Mouse (Mus musculus): Measurements from ENCODE around the gene Odf4. TPM values are rescaled to one million over a fixed set of nuclear protein-coding genes. Genes with fewer than 3 reads are reported as not detected.
"Not testable (repeated sequence)": the region's sequence is repeated elsewhere in the genome, so short reads cannot be mapped to it uniquely, and the experiment has no call there.

Odf4 gene
- not detected in 2 replicates for polyA plus RNA-seq (2014; fragmentation: Nextera tagmentation; extraction: Ambion mirVana)

DNA sequence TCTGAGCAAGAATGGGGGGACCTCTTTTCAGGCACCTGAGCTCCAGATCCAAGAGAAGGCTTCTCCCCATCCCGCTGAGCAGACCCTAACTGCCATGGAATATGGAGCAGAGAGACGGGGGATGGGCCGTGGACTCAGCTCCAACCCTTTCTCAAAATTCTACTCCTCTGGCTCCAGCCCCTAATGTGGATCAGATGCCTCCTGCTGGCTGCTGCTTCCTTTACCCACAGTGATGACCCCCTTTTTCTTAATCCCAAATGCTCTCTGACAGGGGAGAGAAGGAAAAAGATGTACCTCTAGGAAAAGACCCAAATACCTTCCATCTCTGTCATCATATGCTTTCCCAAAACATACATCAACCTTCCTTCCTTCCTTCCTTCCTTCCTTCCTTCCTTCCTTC, at the start of gene Odf4:
Gene Odf4, minus strand, starts transcription at position 101 of the 400 bp plus-strand sequence.
- Histone ChIP-seq H3K4me2 (no peak within 1 kb of the TSS), H3K36me3 (ENCODE audit: control insufficient read depth, insufficient read depth, low read length) (no peaks in the 10 kb centered on the region), H3K27ac (ENCODE audit: low read depth, low read length) (no peak within 1 kb of the TSS), H3K9ac (ENCODE audit: low read depth, low read length) (no peak within 1 kb of the TSS), H3K9me3 (ENCODE audit: control insufficient read depth, low read length) (no peaks in the 10 kb centered on the region), H3K27me3 (replicated peaks; ENCODE audit: control insufficient read depth, insufficient read depth, low read length) (no peaks in the 10 kb centered on the region), H3K4me3 (ENCODE audit: low read depth, low read length) (no peak within 1 kb of the TSS), H3K4me1 (replicated peaks; ENCODE audit: control insufficient read depth, insufficient read depth, low read length) (no peaks in the 10 kb centered on the region)
- DNase-seq (ENCODE audit: low spot score) (no peak), ATAC-seq (replicated peaks; ENCODE audit: low FRiP score) (no peak)
- 79% methylated on average over 3 of the region's 3 CpGs for WGBS

GRCm38 (mm10) chr11:68975601-68976000, 48.7 kb upstream of the Odf4 start:
- H3K4me1 ChIP-seq (replicated peaks; ENCODE audit: control insufficient read depth, insufficient read depth, low read length): peaks cover 15% of the 10 kb centered on the region
- no peak for ATAC-seq (replicated peaks; ENCODE audit: low FRiP score)
- no peak overlapping the region for H3K27ac ChIP-seq (ENCODE audit: low read depth, low read length)
- WGBS: 61% methylated on average over 1 of the region's 1 CpGs
- H3K4me3 ChIP-seq (ENCODE audit: low read depth, low read length): no peak overlapping the region
- no peaks in the 10 kb centered on the region for H3K9me3 ChIP-seq (ENCODE audit: control insufficient read depth, low read length)
- H3K9ac ChIP-seq (ENCODE audit: low read depth, low read length): no peak overlapping the region
- no peaks in the 10 kb centered on the region for H3K36me3 ChIP-seq (ENCODE audit: control insufficient read depth, insufficient read depth, low read length)
- no peak for DNase-seq (ENCODE audit: low spot score)
- no peak overlapping the region for H3K4me2 ChIP-seq
- H3K27me3 ChIP-seq (replicated peaks; ENCODE audit: control insufficient read depth, insufficient read depth, low read length): no peaks in the 10 kb centered on the region

DNA sequence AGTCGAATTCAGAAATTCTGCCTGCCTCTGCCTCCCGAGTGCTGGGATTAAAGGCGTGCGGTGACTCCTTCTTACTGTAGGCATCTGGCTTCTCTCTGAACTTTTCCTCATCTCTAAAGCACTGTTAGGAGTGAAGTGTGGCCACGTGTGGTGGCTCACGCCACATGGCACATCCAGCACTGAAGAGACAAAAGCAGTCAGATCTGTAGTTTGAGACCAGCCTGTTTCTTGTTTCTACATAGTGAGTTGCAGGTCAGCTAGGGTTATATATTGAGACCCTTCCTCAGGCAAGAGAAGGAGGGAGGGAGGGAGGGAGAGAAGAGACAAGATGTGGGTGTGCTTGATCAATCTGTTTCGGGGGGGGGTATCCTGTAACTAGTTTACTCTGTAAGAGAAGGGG, 48.2 kb upstream of the Odf4 start, which contains the start of gene Rangrf:
Gene Rangrf, minus strand, starts transcription at position 101 of the 400 bp plus-strand sequence.
- no peak for ATAC-seq (replicated peaks; ENCODE audit: low FRiP score)
- Histone ChIP-seq H3K4me1 (replicated peaks; ENCODE audit: control insufficient read depth, insufficient read depth, low read length) (peaks cover 15% of the 10 kb centered on the region), H3K36me3 (ENCODE audit: control insufficient read depth, insufficient read depth, low read length) (no peaks in the 10 kb centered on the region), H3K9me3 (ENCODE audit: control insufficient read depth, low read length) (no peaks in the 10 kb centered on the region), H3K4me2 (peak within 1 kb of the TSS; percentile 84), H3K27ac (ENCODE audit: low read depth, low read length) (no peak within 1 kb of the TSS), H3K27me3 (replicated peaks; ENCODE audit: control insufficient read depth, insufficient read depth, low read length) (no peaks in the 10 kb centered on the region), H3K4me3 (ENCODE audit: low read depth, low read length) (peak within 1 kb of the TSS; percentile 53), H3K9ac (ENCODE audit: low read depth, low read length) (peak within 1 kb of the TSS; percentile 48)
- no peak for DNase-seq (ENCODE audit: low spot score)
- 79% methylated on average over 7 of the region's 7 CpGs for WGBS

DNA sequence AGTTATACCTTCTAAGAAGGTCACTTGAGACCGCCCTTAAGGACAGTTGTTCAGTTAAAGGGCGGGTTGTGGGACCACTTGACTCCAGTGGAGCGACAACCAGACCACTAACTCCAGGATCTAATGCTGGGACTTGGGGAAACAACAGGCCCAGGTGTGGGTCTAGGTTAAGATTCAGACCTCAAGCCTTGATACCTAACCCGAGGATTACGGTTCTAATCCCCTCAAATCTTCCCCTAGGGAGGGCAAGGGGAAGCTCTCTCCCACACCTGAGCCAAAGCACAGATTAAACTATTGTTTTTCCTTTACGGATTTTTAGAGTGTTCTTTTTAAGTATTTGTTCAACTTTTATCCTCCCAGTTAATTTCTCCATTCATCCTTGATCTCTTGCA, 47.2 kb upstream of the Odf4 start:
- ATAC-seq (replicated peaks; ENCODE audit: low FRiP score): no peak
- H3K9me3 ChIP-seq (ENCODE audit: control insufficient read depth, low read length): no peaks in the 10 kb centered on the region
- peak overlapping the region; percentile 84 for H3K4me2 ChIP-seq

DNA sequence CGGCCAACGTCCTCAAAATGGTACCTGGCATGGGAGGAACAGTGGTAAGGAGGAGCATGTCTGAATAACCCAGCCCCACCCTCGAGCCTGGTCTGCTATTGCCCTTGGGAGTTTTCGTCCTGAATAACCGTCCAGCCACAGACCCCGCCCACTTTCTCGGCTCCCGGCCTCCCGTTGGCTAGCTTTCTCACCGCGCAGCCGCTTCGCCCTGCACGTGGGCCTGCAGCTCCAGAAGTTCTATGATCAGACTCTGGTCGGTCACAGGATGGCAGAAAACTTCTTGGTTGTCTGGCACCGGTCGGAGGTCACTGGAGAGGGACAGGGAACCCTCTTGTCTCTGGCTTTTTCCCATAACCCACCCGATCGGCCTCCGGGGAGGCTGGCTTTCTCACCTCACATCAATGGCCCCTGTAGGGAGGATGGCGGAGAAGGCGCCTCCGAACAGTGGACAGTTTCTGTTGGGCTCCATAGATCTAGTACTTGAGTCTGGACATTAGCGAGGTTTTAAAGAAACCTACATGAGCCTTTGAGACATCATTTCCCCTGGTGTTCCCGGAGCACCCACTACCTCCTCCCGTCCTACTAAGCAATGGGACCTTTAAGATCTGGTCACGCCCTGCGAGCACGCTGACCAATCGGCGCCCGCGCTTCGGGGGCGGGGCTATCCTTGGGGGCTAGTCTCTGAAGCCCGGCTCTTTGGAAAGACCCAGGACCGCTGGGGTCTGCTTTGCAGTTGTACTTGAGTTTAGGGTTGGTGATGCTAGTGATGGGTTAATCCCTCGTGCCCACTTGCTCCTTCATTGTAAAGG, 46.6 kb upstream of the Odf4 start:
- not testable (repeated sequence) for H3K27me3 ChIP-seq (replicated peaks; ENCODE audit: control insufficient read depth, insufficient read depth, low read length); H3K27ac ChIP-seq (ENCODE audit: low read depth, low read length); H3K36me3 ChIP-seq (ENCODE audit: control insufficient read depth, insufficient read depth, low read length); H3K9me3 ChIP-seq (ENCODE audit: control insufficient read depth, low read length)
- Histone ChIP-seq H3K9ac (ENCODE audit: low read depth, low read length) (peak overlapping the region; percentile 48), H3K4me3 (ENCODE audit: low read depth, low read length) (peak overlapping the region; percentile 53), H3K4me1 (replicated peaks; ENCODE audit: control insufficient read depth, insufficient read depth, low read length) (peaks cover 11% of the 10 kb centered on the region), H3K4me2 (peak overlapping the region; percentile 84)
- peak; percentile 87 for DNase-seq (ENCODE audit: low spot score)
- under 1% methylated on average over 37 of the region's 38 CpGs for WGBS
- ATAC-seq (replicated peaks; ENCODE audit: low FRiP score): peak; percentile 90

More for the DNA sequence above, 47.2 kb upstream of the Odf4 start:
- Histone ChIP-seq H3K27me3 (replicated peaks; ENCODE audit: control insufficient read depth, insufficient read depth, low read length) (no peaks in the 10 kb centered on the region), H3K27ac (ENCODE audit: low read depth, low read length) (no peak overlapping the region), H3K4me1 (replicated peaks; ENCODE audit: control insufficient read depth, insufficient read depth, low read length) (peaks cover 11% of the 10 kb centered on the region), H3K36me3 (ENCODE audit: control insufficient read depth, insufficient read depth, low read length) (no peaks in the 10 kb centered on the region), H3K9ac (ENCODE audit: low read depth, low read length) (peak overlapping the region; percentile 48), H3K4me3 (ENCODE audit: low read depth, low read length) (peak overlapping the region; percentile 53)
- 35% methylated on average over 6 of the region's 6 CpGs for WGBS
- DNase-seq (ENCODE audit: low spot score): no peak

- Histone ChIP-seq H3K36me3 (ENCODE audit: control insufficient read depth, insufficient read depth, low read length) (no peaks in the 10 kb centered on the region), H3K4me1 (replicated peaks; ENCODE audit: control insufficient read depth, insufficient read depth, low read length) (peaks cover 24% of the 10 kb centered on the region), H3K9ac (ENCODE audit: low read depth, low read length) (no peak overlapping the region), H3K27ac (ENCODE audit: low read depth, low read length) (no peak overlapping the region), H3K4me2 (no peak overlapping the region), H3K4me3 (ENCODE audit: low read depth, low read length) (no peak overlapping the region), H3K9me3 (ENCODE audit: control insufficient read depth, low read length) (no peaks in the 10 kb centered on the region), H3K27me3 (replicated peaks; ENCODE audit: control insufficient read depth, insufficient read depth, low read length) (no peaks in the 10 kb centered on the region)
- WGBS: 72% methylated on average over 4 of the region's 4 CpGs
- ATAC-seq (replicated peaks; ENCODE audit: low FRiP score) (no peak), DNase-seq (ENCODE audit: low spot score) (no peak)
These were observed 43.4 kb upstream of the Odf4 start for GRCm38 (mm10) chr11:68970232-68970631.

- 87% methylated on average over 11 of the region's 11 CpGs for WGBS
- ATAC-seq (replicated peaks; ENCODE audit: low FRiP score) (no peak), DNase-seq (ENCODE audit: low spot score) (no peak)
- Histone ChIP-seq H3K27me3 (replicated peaks; ENCODE audit: control insufficient read depth, insufficient read depth, low read length) (no peaks in the 10 kb centered on the region), H3K4me1 (replicated peaks; ENCODE audit: control insufficient read depth, insufficient read depth, low read length) (peaks cover 21% of the 10 kb centered on the region), H3K36me3 (ENCODE audit: control insufficient read depth, insufficient read depth, low read length) (no peaks in the 10 kb centered on the region), H3K27ac (ENCODE audit: low read depth, low read length) (no peak overlapping the region), H3K9me3 (ENCODE audit: control insufficient read depth, low read length) (no peaks in the 10 kb centered on the region), H3K4me3 (ENCODE audit: low read depth, low read length) (no peak overlapping the region), H3K9ac (ENCODE audit: low read depth, low read length) (no peak overlapping the region), H3K4me2 (no peak overlapping the region)
These were observed 41.9 kb upstream of the Odf4 start for GRCm38 (mm10) chr11:68968752-68969151.

- peak; percentile 86 for DNase-seq (ENCODE audit: low spot score)
- H3K9ac ChIP-seq (ENCODE audit: low read depth, low read length): peak within 1 kb of the TSS; percentile 55
- H3K36me3 ChIP-seq (ENCODE audit: control insufficient read depth, insufficient read depth, low read length): no peaks in the 10 kb centered on the region
- H3K27ac ChIP-seq (ENCODE audit: low read depth, low read length): no peak within 1 kb of the TSS; the same call in 1 of the 2 replicates
- 1% methylated on average over 50 of the region's 50 CpGs for WGBS
- peak within 1 kb of the TSS; percentile 98 for H3K4me2 ChIP-seq
- peak; percentile 94 for ATAC-seq (replicated peaks; ENCODE audit: low FRiP score)
- peaks cover 17% of the 10 kb centered on the region for H3K4me1 ChIP-seq (replicated peaks; ENCODE audit: control insufficient read depth, insufficient read depth, low read length)
- peak within 1 kb of the TSS; percentile 71 for H3K4me3 ChIP-seq (ENCODE audit: low read depth, low read length)
- no peaks in the 10 kb centered on the region for H3K27me3 ChIP-seq (replicated peaks; ENCODE audit: control insufficient read depth, insufficient read depth, low read length)
- no peaks in the 10 kb centered on the region for H3K9me3 ChIP-seq (ENCODE audit: control insufficient read depth, low read length)
These were observed 40.7 kb upstream of the Odf4 start, which contains the start of gene Slc25a35 for GRCm38 (mm10) chr11:68967337-68968282. Slc25a35 (plus strand) TSS chr11:68968131.
